Mouse (Mus musculus): ENCODE data around the gene Ppara. TPM values are rescaled to one million over a fixed set of nuclear protein-coding genes. Genes with fewer than 3 reads are reported as not detected.

Ppara gene
- polyA plus RNA-seq, 1 experiment from 2014 or later, result 0.90 TPM

DNA sequence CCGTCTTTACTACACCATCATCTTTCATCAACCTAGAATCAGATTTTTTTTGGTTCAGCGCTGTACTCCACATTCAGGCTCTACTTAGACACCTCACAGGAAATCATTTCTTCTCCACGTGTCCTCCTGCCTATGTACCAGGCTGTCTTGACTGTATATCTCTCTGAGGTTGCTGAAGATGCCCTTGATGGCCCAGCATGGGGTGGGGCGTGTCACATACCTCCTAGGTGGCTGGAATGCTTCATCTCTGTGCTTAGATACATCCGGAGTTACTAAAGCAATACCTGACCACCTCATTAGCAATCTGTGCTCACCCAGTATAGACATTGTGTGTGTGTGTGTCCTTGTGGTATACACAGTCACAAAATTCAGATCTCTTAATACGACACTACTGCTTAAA, 60.7 kb downstream of the Ppara start:
- Histone ChIP-seq H3K27ac (ENCODE audit: low read length) (no peak overlapping the region), H3K27me3 (replicated peaks; ENCODE audit: control insufficient read depth, insufficient read depth, low read length) (no peaks in the 10 kb centered on the region), H3K9me3 (ENCODE audit: control insufficient read depth, low read length) (no peaks in the 10 kb centered on the region), H3K4me3 (replicated peaks; ENCODE audit: low read length) (no peak overlapping the region), H3K4me1 (replicated peaks; ENCODE audit: control insufficient read depth, insufficient read depth, low read length) (no peaks in the 10 kb centered on the region), H3K4me2 (ENCODE audit: low read length) (no peak overlapping the region), H3K9ac (replicated peaks; ENCODE audit: low read depth, low read length) (no peak overlapping the region), H3K36me3 (ENCODE audit: control insufficient read depth, insufficient read depth) (no peaks in the 10 kb centered on the region)
- WGBS, result 84% methylated on average over 6 of the region's 6 CpGs
- no peak for ATAC-seq

DNA sequence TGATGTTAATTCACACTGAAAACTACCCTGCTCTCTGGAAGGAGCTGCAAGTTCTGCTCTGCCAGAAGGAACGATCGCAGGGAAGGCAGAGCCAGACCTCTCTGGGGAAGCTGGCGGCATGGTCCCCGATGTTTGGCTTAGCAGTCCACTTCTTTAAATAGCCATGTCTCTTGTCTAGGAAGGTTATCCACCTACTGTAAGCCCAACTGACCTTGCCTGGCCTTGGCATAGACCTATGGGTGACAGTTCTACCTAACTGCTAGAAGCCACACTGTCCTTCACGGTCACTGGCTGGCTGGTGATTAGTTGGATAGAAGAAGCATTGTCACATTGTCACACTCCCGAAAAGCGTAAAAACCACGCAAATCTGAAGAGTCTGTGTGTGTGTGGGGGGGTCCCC, 63.9 kb downstream of the Ppara start:
- no peak overlapping the region for H3K27ac ChIP-seq (ENCODE audit: low read length)
- H3K4me1 ChIP-seq (replicated peaks; ENCODE audit: control insufficient read depth, insufficient read depth, low read length), result no peaks in the 10 kb centered on the region
- H3K36me3 ChIP-seq (ENCODE audit: control insufficient read depth, insufficient read depth), result no peaks in the 10 kb centered on the region
- 92% methylated on average over 8 of the region's 8 CpGs for WGBS
- ATAC-seq, result no peak
- no peak overlapping the region for H3K4me3 ChIP-seq (replicated peaks; ENCODE audit: low read length)
- no peaks in the 10 kb centered on the region for H3K27me3 ChIP-seq (replicated peaks; ENCODE audit: control insufficient read depth, insufficient read depth, low read length)
- no peak overlapping the region for H3K4me2 ChIP-seq (ENCODE audit: low read length)
- H3K9me3 ChIP-seq (ENCODE audit: control insufficient read depth, low read length), result no peaks in the 10 kb centered on the region
- H3K9ac ChIP-seq (replicated peaks; ENCODE audit: low read depth, low read length), result no peak overlapping the region

DNA sequence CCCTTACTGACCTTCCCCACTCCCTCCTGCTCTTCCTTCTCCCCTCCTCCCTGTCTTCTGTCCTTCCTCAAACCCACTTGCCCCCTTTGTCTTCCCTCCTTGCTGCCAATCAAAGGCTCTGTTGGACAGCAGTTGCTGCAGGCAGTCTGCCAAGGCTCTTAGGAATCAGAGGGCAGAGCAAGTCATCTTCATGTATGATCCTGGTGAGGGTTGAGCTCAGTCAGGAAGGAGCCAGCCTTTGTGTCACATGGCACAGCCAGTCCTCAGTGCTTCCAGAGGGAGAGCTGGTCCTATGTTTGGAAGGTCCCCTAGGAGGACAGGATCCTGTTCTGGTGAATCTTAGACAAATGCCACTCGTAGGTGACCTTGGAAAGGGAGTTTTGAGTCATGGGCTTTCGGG, 68.1 kb downstream of the Ppara start:
- no peak for ATAC-seq
- Histone ChIP-seq H3K36me3 (ENCODE audit: control insufficient read depth, insufficient read depth) (no peaks in the 10 kb centered on the region), H3K27me3 (replicated peaks; ENCODE audit: control insufficient read depth, insufficient read depth, low read length) (no peaks in the 10 kb centered on the region), H3K27ac (ENCODE audit: low read length) (no peak overlapping the region), H3K9me3 (ENCODE audit: control insufficient read depth, low read length) (no peaks in the 10 kb centered on the region), H3K4me3 (replicated peaks; ENCODE audit: low read length) (no peak overlapping the region), H3K4me1 (replicated peaks; ENCODE audit: control insufficient read depth, insufficient read depth, low read length) (no peaks in the 10 kb centered on the region), H3K9ac (replicated peaks; ENCODE audit: low read depth, low read length) (no peak overlapping the region), H3K4me2 (ENCODE audit: low read length) (no peak overlapping the region)
- 86% methylated on average over 2 of the region's 2 CpGs for WGBS

DNA sequence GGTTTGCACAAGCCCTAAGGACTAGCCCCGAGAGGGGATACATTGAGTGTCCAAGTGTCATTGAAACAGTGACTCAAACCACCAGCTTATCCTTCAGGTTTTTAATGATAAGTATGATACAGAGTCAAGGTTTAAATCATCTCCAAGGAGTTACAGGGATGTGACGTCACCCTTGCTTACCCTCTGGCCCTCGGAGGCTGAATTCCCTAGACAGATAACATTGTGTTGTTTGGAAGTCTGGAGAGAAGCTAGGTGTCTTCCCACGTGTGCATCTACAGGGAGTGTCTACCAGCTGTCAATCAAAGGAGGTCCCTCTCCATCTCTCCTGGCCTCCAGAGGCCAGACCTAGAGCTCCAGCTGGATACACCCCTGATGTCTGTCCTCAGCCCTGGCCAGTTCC, 72.1 kb downstream of the Ppara start:
- Histone ChIP-seq H3K9ac (replicated peaks; ENCODE audit: low read depth, low read length) (no peak overlapping the region), H3K4me1 (replicated peaks; ENCODE audit: control insufficient read depth, insufficient read depth, low read length) (peaks cover 8% of the 10 kb centered on the region), H3K36me3 (ENCODE audit: control insufficient read depth, insufficient read depth) (no peaks in the 10 kb centered on the region), H3K4me3 (replicated peaks; ENCODE audit: low read length) (no peak overlapping the region), H3K27me3 (replicated peaks; ENCODE audit: control insufficient read depth, insufficient read depth, low read length) (no peaks in the 10 kb centered on the region), H3K27ac (ENCODE audit: low read length) (no peak overlapping the region), H3K4me2 (ENCODE audit: low read length) (no peak overlapping the region), H3K9me3 (ENCODE audit: control insufficient read depth, low read length) (no peaks in the 10 kb centered on the region)
- no peak for ATAC-seq
- 83% methylated on average over 4 of the region's 4 CpGs for WGBS

DNA sequence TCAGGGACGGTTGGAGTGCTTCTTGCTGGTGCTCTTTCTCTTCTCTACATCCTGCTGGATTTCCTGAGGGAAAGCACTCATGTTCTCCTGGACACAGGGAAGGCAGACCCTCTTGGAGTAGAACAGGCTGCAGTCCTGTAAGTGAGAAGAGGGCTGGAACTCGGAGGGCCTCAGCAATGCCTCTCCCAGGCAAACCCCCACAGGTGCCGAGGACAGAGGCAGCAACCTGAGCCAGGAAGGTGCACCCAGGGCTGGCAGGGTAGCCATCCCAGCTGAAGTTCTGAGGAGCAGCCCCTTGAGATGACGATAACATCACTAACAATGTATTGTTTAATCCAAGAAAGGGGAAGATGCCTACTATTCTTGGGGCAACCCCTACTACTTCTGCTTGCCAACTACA, 72.6 kb downstream of the Ppara start:
- Histone ChIP-seq H3K4me3 (replicated peaks; ENCODE audit: low read length) (no peak overlapping the region), H3K4me1 (replicated peaks; ENCODE audit: control insufficient read depth, insufficient read depth, low read length) (peaks cover 13% of the 10 kb centered on the region), H3K9me3 (ENCODE audit: control insufficient read depth, low read length) (no peaks in the 10 kb centered on the region), H3K27ac (ENCODE audit: low read length) (no peak overlapping the region), H3K9ac (replicated peaks; ENCODE audit: low read depth, low read length) (no peak overlapping the region), H3K4me2 (ENCODE audit: low read length) (no peak overlapping the region), H3K27me3 (replicated peaks; ENCODE audit: control insufficient read depth, insufficient read depth, low read length) (no peaks in the 10 kb centered on the region), H3K36me3 (ENCODE audit: control insufficient read depth, insufficient read depth) (no peaks in the 10 kb centered on the region)
- whole genome bisulfite sequencing, result 74% methylated on average over 4 of the region's 4 CpGs
- ATAC-seq, result no peak

DNA sequence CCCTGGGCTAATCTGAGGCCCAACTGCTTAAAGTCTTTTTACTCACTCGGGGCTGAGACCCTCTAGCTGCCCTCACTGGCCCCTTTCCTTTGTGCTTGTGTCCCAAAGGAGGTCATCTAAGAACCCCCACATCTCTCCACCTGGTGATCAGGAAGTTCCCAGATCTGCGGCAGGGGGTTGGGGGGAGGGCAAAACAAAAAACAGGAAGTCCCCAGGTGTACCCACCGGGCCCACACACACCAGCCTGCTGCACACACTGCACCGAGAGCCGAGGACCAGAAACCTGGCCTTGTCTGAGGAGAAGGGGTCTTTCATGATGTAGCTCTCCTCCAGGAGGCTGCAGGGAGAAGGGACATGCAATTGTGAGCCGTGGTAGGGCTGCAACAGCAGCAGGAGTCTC, 73.2 kb downstream of the Ppara start:
- Histone ChIP-seq H3K27me3 (replicated peaks; ENCODE audit: control insufficient read depth, insufficient read depth, low read length) (no peaks in the 10 kb centered on the region; the same call in 1 of the 2 replicates), H3K36me3 (ENCODE audit: control insufficient read depth, insufficient read depth) (no peaks in the 10 kb centered on the region), H3K9me3 (ENCODE audit: control insufficient read depth, low read length) (no peaks in the 10 kb centered on the region), H3K9ac (replicated peaks; ENCODE audit: low read depth, low read length) (no peak overlapping the region), H3K4me1 (replicated peaks; ENCODE audit: control insufficient read depth, insufficient read depth, low read length) (peaks cover 13% of the 10 kb centered on the region), H3K4me3 (replicated peaks; ENCODE audit: low read length) (no peak overlapping the region), H3K4me2 (ENCODE audit: low read length) (no peak overlapping the region), H3K27ac (ENCODE audit: low read length) (no peak overlapping the region)
- no peak for ATAC-seq
- 80% methylated on average over 6 of the region's 6 CpGs for WGBS

DNA sequence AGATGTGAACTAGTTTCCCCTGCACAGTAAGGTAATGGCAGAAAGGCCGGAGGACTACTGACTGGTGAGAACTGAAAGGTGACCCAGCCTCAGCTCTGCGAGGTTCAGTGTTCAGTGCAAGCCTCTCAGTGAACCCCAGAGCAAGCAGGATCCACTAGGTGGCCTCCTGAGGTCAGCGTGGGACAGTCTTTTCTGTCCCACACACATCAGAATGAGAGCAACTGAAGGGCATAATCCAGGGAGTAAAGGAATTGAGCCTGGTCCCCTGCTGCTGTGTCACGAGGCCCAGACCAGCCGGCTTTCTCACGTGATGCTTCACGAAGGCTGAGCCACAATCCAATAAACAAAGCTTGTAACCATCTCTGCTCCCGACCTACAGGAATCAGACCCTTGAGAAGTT, 73.7 kb downstream of the Ppara start:
- Histone ChIP-seq H3K9me3 (ENCODE audit: control insufficient read depth, low read length) (no peaks in the 10 kb centered on the region), H3K9ac (replicated peaks; ENCODE audit: low read depth, low read length) (no peak overlapping the region), H3K27ac (ENCODE audit: low read length) (no peak overlapping the region), H3K27me3 (replicated peaks; ENCODE audit: control insufficient read depth, insufficient read depth, low read length) (no peaks in the 10 kb centered on the region; the same call in 1 of the 2 replicates), H3K4me1 (replicated peaks; ENCODE audit: control insufficient read depth, insufficient read depth, low read length) (peaks cover 13% of the 10 kb centered on the region), H3K36me3 (ENCODE audit: control insufficient read depth, insufficient read depth) (no peaks in the 10 kb centered on the region), H3K4me3 (replicated peaks; ENCODE audit: low read length) (no peak overlapping the region), H3K4me2 (ENCODE audit: low read length) (no peak overlapping the region)
- WGBS, result 46% methylated on average over 8 of the region's 8 CpGs
- ATAC-seq, result no peak

DNA sequence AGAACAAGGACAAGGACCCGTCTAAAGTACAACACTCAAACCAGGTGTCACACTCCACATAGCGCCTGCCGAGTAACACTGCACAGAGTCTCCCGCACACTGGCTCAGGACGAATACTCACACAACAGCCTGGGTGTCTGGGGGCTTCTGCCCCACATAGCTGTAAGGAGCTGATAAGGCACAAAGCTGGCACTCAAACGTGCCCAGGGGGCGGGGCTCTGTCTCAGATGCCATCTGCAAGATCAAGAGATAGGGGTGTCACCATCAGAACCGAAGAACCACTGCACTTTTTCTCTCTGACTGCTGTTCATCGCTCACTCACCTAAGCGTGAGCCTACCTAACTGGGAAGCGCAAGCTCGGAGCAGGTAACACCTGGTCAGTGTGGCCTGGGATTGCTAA, 74.3 kb downstream of the Ppara start:
- no peaks in the 10 kb centered on the region; the same call in 1 of the 2 replicates for H3K27me3 ChIP-seq (replicated peaks; ENCODE audit: control insufficient read depth, insufficient read depth, low read length)

DNA sequence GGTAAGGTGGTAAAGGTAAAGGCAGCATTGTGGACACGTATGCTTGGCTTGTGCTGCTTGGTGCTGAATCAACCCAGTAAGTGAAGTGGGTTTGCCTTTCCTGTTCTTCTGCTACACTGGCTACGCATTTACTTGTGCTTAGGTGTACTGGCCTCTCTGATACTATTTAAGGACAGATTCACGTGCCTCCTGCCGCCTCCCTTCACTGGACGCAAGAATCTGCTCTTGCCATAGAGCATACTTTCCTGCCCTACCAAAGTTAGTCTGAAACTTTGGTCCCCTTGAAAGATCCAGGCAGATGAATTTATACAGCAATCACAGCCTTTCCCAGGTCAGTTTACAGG, 75.7 kb downstream of the Ppara start:
- Histone ChIP-seq H3K4me1 (replicated peaks; ENCODE audit: control insufficient read depth, insufficient read depth, low read length) (peaks cover 13% of the 10 kb centered on the region), H3K36me3 (ENCODE audit: control insufficient read depth, insufficient read depth) (no peaks in the 10 kb centered on the region), H3K27me3 (replicated peaks; ENCODE audit: control insufficient read depth, insufficient read depth, low read length) (no peaks in the 10 kb centered on the region; the same call in 1 of the 2 replicates), H3K27ac (ENCODE audit: low read length) (no peak overlapping the region), H3K4me2 (ENCODE audit: low read length) (peak overlapping the region; percentile 90), H3K4me3 (replicated peaks; ENCODE audit: low read length) (peak overlapping the region; percentile 74; the same call in 1 of the 2 replicates), H3K9ac (replicated peaks; ENCODE audit: low read depth, low read length) (no peak overlapping the region), H3K9me3 (ENCODE audit: control insufficient read depth, low read length) (no peaks in the 10 kb centered on the region)
- no peak for ATAC-seq
- WGBS, result 87% methylated on average over 5 of the region's 5 CpGs

More for the DNA sequence above, 74.3 kb downstream of the Ppara start:
- ATAC-seq, result no peak
- Histone ChIP-seq H3K4me1 (replicated peaks; ENCODE audit: control insufficient read depth, insufficient read depth, low read length) (peaks cover 13% of the 10 kb centered on the region), H3K36me3 (ENCODE audit: control insufficient read depth, insufficient read depth) (no peaks in the 10 kb centered on the region), H3K27ac (ENCODE audit: low read length) (no peak overlapping the region), H3K9me3 (ENCODE audit: control insufficient read depth, low read length) (no peaks in the 10 kb centered on the region), H3K9ac (replicated peaks; ENCODE audit: low read depth, low read length) (no peak overlapping the region), H3K4me3 (replicated peaks; ENCODE audit: low read length) (no peak overlapping the region), H3K4me2 (ENCODE audit: low read length) (no peak overlapping the region)
- WGBS, result 85% methylated on average over 12 of the region's 12 CpGs

DNA sequence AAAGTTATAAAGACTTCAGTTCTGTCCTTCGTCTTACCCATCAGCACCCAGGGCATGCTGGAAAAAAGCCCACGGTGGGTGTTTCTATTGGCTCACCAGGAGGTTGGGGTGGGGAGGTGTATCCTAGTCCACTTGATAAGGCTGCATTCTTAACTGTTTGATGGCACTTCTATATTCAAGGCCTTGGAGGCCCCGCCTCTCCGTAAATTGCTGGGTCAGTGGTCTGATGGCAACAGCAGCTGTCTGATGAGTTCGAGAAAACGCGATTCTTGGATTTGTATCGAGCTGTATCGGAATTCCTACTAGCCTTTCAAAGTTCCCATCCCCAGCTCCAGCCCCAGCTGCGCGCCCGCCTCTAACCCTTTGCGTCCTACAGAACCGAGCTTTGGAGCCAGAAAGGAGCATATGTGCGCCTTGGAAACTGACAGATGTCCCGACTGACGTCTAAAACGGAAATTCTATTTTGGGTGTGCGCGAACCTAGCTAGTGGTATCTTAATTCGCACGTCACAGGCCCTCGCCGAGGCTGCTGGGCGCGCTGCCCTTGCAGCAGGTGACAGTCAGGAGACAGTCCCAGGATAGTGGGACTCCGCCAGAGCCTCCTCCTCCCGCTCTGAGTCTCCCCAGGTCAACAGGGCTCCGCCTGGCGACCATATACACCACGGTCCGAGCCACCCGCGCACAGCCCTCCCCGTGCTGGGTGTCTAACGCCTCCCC, 76.2 kb downstream of the Ppara start:
- H3K27me3 ChIP-seq (replicated peaks; ENCODE audit: control insufficient read depth, insufficient read depth, low read length), result no peaks in the 10 kb centered on the region; the same call in 1 of the 2 replicates
- H3K36me3 ChIP-seq (ENCODE audit: control insufficient read depth, insufficient read depth), result no peaks in the 10 kb centered on the region
- peak overlapping the region; percentile 74 for H3K4me3 ChIP-seq (replicated peaks; ENCODE audit: low read length)
- 3% methylated on average over 36 of the region's 36 CpGs for WGBS
- H3K4me1 ChIP-seq (replicated peaks; ENCODE audit: control insufficient read depth, insufficient read depth, low read length), result peaks cover 13% of the 10 kb centered on the region
- peak; percentile 83 for ATAC-seq
- no peaks in the 10 kb centered on the region for H3K9me3 ChIP-seq (ENCODE audit: control insufficient read depth, low read length)
- H3K4me2 ChIP-seq (ENCODE audit: low read length), result peak overlapping the region; percentile 90
- H3K27ac ChIP-seq (ENCODE audit: low read length), result peak overlapping the region; percentile 95
- peak overlapping the region; percentile 79 for H3K9ac ChIP-seq (replicated peaks; ENCODE audit: low read depth, low read length)
